Mouse (Mus musculus) common myeloid progenitor, adult 5-6 weeks (primary cell): Measurements from ENCODE around the gene BC029722. TPM values are rescaled to one million over a fixed set of nuclear protein-coding genes. Genes with fewer than 3 reads are reported as not detected.
"Not testable (repeated sequence)": the region's sequence is repeated elsewhere in the genome, so short reads cannot be mapped to it uniquely, and the experiment has no call there.

Experiments
- ATAC-seq: replicated peaks from 2 replicates; pipeline ENCODE4 v1.8.0; 2016; ENCODE audit warnings: low read depth, mild to moderate bottlenecking, moderate TSS enrichment, inconsistent platforms; ENCODE audit not compliant: poor library complexity, severe bottlenecking
- total RNA-seq: library from RNA; stranded (forward); fragments of 200-1000, 187-1606 nt; gene quantifications from 2 replicates; pipeline ENCODE4 v1.2.3, GENCODE M21; 2017

Gene BC029722
- 12.5 and 15.3 TPM in 2 replicates for total RNA-seq

- ATAC-seq, result no peak
These were observed at the start of gene BC029722 for GRCm38 (mm10) chr2:155819392-155819448. Gene BC029722 (minus strand): TSS chr2:155819426.

GRCm38 (mm10) chr2:155868320-155868719 is 49.1 kb upstream of the BC029722 start:
- no peak; the same call in 1 of the 2 replicates for ATAC-seq

GRCm38 (mm10) chr2:155863301-155863867 is 44.2 kb upstream of the BC029722 start:
- ATAC-seq, result no peak

GRCm38 (mm10) chr2:155862573-155863300 is 43.5 kb upstream of the BC029722 start:
- no peak for ATAC-seq

- no peak for ATAC-seq
These were observed 42.4 kb upstream of the BC029722 start for GRCm38 (mm10) chr2:155861581-155861980.

- ATAC-seq, result no peak
These were observed 40.9 kb upstream of the BC029722 start for GRCm38 (mm10) chr2:155860102-155860501.

- no peak for ATAC-seq
These were observed 33.3 kb upstream of the BC029722 start for GRCm38 (mm10) chr2:155852536-155852935.

- no peak for ATAC-seq
These were observed 30.9 kb upstream of the BC029722 start for GRCm38 (mm10) chr2:155850120-155850519.

- ATAC-seq, result no peak
These were observed 30.2 kb upstream of the BC029722 start for GRCm38 (mm10) chr2:155849464-155849863.

GRCm38 (mm10) chr2:155848291-155848690 is 29.1 kb upstream of the BC029722 start:
- ATAC-seq, result peak; percentile 83

GRCm38 (mm10) chr2:155846930-155847329 is 27.7 kb upstream of the BC029722 start:
- no peak for ATAC-seq

GRCm38 (mm10) chr2:155838961-155839360 is 19.7 kb upstream of the BC029722 start:
- ATAC-seq, result no peak

GRCm38 (mm10) chr2:155837961-155838360 is 18.7 kb upstream of the BC029722 start:
- ATAC-seq, result no peak

- no peak for ATAC-seq
These were observed 15.5 kb upstream of the BC029722 start, which contains the start of gene Fam83c for GRCm38 (mm10) chr2:155834732-155835131. Gene Fam83c (minus strand): TSS chr2:155834854.

- not testable (repeated sequence) for ATAC-seq
These were observed 12.9 kb upstream of the BC029722 start for GRCm38 (mm10) chr2:155832087-155832486.

GRCm38 (mm10) chr2:155831302-155831701 is 12.1 kb upstream of the BC029722 start:
- no peak for ATAC-seq

GRCm38 (mm10) chr2:155830841-155831240 is 11.6 kb upstream of the BC029722 start:
- ATAC-seq, result no peak

GRCm38 (mm10) chr2:155826630-155827424 is 7.6 kb upstream of the BC029722 start, which contains the start of gene Eif6:
Gene Eif6 (minus strand): TSS chr2:155826925.
- peak; percentile 94 for ATAC-seq

GRCm38 (mm10) chr2:155825904-155826629 is 6.8 kb upstream of the BC029722 start:
- peak; percentile 7; the same call in 1 of the 2 replicates for ATAC-seq

GRCm38 (mm10) chr2:155823722-155824121 is 4.5 kb upstream of the BC029722 start:
- ATAC-seq, result no peak

- no peak for ATAC-seq
These were observed 1.6 kb upstream of the BC029722 start for GRCm38 (mm10) chr2:155820779-155821178.
